Mouse (Mus musculus): ENCODE data around the gene Dcun1d1.

- TF ChIP-seq CTCF (IDR thresholded peaks at IDR 0.05; ENCODE audit: control insufficient read depth, insufficient read depth, insufficient replicate concordance, low read depth, low read length) (no peak), POLR2A (IDR thresholded peaks at IDR 0.05; ENCODE audit: control insufficient read depth, low read depth, low read length) (no peak)
These were observed 49.0 kb upstream of the Dcun1d1 start for GRCm38 (mm10) chr3:35986266-35986665.
